Mouse (Mus musculus) ovary, postnatal 10 days (tissue): Measurements from ENCODE around the gene Pten.

Experiments used
- DNase-seq: peaks from one replicate; pipeline ENCODE4 v3.0.0; 2022; ENCODE audit warnings: low spot score

Pten gene

GRCm38 (mm10) chr19:32756900-32757725 lies at the start of gene Pten:
Pten (plus strand) TSS chr19:32757497.
- peak; percentile 96 for DNase-seq

DNA sequence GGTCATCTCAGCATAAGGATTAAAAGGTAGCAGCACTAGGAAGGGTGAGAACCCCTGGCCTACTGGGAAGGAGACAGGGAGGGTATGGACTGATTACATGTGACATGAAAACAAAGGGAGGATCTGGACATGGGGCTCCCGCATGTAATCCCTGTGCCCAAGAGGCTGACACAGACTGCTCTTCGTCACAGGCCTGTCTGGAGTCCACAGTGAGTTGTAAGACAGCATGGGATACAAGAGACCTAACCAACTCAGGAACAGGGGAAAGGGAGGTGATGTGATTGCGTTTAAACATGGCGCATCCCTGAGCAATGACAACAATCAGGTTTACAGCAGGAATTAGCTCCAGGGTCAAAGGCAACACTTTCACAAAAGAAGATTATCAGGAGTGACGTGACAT lies 48.3 kb upstream of the Pten start:
- no peak for DNase-seq

GRCm38 (mm10) chr19:32710288-32710687 lies 47.0 kb upstream of the Pten start:
- DNase-seq: no peak

DNA sequence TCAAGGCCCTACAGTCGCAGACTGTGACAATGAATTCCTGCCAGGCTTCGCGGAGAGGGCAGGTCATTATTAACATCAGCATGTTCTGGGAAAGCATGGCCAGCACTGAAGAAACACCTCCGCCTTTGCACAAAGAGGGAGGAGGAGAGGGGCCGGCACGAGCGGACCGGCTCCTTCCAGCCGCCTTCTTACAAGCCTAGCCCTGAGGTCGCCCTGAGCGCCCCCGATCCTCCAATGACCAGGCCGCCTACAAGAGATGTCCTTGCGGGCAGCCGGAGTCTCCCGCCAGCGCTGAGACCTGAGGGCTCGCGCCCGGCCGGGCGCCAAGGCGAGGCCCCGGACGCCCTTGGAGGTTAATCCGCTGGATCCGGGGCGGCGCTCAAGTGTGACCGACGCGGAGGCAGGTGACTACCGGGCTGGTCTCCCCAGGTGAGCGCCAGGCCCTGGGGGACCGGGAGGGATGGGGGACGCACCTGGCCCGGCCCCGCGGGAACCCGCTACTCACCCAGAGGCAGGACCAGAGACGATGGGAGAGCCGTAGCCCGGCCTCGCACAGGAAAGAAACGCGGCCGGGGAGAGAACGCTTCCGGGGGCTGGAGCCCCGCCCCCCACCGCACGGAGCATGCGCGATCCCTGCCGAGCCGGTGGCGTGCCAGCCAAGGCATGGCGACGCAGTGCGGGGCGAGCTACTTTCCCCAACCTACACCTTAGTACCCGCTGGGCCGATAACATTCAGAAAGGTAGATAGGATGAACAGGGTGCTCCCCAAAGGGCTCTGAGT lies 45.3 kb upstream of the Pten start:
- peak; percentile 90 for DNase-seq

- DNase-seq: no peak
Measured at GRCm38 (mm10) chr19:32712588-32713042, 44.7 kb upstream of the Pten start.

GRCm38 (mm10) chr19:32713471-32713870 lies 43.8 kb upstream of the Pten start:
- no peak for DNase-seq

DNA sequence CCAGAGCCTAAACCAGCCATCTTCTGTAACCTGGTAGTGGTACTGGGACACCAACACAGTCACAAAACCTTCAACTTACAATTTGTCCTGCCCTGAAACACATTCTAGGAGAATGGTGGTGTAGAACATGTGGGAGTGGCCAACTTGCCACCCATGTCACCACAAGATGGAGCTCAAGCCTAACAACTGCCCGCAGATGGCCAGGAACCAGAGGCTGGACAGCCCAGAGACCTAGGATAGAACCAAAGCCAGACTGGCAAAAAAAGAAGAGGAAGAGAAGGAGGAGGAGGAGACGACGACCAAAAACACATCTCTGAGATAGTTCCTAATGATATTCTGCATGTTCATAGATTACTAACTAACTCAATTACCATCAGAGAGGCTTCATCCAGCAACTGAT lies 42.1 kb upstream of the Pten start:
- peak; percentile 26 for DNase-seq

GRCm38 (mm10) chr19:32715681-32716080 lies 41.6 kb upstream of the Pten start:
- DNase-seq: no peak

DNA sequence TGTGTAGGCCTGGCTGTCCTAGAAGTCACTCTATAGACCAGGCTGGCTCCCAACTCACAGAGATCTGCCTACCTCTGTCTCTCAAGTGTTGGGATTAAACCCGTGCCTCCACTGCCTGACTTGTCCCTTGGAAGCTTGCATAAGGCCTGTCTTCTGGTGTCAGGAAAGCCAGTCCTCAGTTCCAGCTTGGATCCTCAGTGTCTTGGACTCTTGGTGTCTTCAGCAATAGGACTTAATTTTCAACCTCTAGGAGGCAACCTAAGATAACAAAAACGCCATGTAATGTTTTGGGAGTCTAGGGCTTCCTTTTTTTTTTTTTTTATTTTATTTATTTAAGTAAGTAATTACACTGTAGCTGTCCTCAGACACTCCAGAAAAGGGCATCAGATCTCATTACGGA lies 39.7 kb upstream of the Pten start:
- no peak for DNase-seq

DNA sequence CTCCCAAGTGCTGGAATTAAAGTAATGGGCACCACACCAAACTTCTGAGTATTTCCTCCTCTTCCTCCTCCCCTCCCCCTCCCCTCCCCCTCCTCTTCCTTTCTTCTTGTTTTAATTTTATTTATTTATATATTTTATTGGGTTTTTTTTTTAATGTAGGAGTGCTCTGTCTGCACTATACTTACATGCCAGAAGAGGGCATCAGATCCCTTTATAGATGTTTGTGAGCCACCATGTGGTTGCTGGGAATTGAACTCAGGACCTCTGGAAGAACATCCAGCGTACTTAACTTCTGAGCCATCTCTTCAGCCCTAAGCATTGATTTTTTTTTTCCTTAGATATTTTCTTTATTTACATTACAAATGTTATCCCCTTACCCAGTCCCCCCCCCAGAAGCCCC lies 37.0 kb upstream of the Pten start:
- no peak for DNase-seq

DNA sequence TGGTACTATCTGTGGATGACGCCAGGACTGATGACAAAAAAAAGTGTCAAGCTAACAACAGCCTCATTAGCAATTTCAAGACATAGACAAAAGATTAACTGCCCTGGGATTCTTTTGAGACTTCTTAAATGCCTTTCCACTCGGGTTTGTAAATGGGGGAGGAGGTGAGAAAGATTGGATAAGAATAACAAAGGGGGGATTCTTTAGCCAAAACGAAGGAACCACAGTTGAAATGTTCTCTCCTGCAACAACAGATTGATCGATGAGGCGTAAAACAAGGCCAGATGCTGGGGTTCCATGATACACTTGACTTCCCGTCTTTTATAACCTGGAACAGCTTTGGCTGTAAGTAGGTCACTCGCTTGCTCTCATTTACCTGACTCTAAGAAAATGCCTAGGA lies 33.5 kb upstream of the Pten start:
- DNase-seq: no peak

DNA sequence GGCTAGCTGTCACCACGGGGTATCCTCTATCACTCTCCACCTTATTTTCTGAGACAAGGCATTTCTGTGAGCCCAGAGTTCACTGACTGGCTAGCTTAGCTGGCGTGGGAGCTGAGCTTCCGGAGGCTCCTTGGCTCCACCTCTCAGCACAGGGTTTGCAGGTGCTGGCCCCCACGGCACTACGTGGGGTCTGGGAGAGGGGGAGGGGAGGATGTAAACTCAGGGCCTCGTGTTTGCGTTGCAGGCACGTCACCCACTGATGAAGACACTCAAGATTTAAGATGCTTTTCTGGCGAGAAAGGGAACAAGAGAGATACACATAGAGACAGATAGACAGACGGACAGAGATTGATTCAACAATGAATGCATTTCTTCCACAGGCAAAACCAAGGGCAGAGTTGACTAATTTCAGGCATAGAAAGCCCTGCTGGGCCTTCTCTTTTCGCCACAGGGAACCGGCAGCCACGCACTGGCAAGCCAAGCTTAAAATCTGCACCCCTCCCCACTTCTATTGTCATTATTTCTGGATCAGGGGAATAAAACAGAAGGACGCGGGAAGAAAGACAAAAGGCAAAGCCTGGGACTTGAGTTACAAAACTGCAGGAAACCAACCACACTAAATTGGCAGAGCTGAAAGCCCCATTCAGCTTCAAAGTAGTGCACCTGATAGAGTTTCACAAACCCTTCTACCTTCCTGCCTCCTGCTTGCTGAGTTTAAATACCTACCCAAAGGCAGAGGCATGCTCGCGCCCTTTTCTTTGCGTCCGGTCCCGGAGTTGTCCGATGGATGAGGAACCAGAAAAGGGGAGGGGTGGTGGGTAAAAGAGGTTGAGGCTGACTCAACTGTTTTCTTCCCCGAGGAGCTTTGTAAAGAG lies 30.6 kb upstream of the Pten start:
- DNase-seq: no peak

GRCm38 (mm10) chr19:32729785-32730184 lies 27.5 kb upstream of the Pten start:
- no peak for DNase-seq

DNA sequence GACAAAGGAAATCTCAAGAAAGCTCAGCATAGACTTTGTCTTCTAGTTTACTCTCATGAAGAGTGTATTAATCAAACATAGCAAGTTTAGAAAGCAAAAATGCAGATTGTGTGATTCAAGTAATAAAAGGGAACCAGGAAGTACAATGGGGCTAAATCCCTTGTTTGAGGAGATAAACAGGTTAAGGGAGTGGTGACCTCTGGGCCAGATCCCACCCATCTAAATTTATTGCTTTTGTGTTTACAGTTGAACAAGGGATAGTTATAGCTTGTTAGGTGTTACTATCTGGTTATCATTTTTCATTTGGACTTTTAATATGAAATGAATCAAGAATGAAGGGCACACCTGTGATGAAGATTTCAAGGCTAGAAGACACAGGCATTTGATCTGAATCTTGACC lies 24.4 kb upstream of the Pten start:
- no peak for DNase-seq

DNA sequence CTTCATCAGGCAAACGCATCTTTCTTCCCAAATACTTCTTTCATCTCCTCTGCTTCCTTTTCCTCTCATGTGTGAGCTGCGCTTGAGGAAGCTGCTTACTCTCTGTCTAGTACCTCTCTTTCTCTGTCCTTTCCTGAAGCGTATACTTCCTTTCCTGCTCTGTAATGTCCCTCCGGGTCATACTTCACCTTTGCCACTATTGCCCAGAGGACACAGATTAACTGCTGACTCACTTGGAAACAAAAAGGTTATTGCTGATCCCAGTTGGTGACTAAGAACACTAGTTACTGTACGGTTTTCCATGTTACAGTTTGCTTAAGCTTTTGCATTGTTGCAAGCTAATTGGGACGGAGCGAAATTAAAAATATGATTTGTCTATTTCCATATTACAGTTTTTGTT lies 19.5 kb upstream of the Pten start:
- DNase-seq: no peak

DNA sequence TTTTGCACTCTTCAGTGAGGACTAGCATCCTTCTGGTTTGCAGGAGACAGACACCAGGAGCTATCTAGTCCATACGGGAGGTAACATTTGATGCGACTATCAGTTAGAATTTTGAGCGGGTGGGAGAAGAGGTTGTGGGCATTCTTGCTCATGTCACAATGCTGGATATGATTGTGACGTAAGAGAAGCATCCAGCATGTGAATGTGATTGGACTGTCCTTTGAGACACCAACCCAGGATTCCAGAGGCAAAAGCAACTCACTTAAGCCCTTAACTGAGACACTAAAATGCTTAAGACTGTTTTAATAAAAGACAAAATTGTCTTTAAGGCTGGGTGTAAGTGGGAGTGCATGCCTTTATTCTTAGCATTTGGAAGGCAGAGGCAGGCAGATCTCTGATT lies 17.6 kb upstream of the Pten start, which contains the start of gene Atad1:
TSS of gene Atad1 (minus strand) at position 101 of the 400 bp plus-strand sequence.
- no peak for DNase-seq

DNA sequence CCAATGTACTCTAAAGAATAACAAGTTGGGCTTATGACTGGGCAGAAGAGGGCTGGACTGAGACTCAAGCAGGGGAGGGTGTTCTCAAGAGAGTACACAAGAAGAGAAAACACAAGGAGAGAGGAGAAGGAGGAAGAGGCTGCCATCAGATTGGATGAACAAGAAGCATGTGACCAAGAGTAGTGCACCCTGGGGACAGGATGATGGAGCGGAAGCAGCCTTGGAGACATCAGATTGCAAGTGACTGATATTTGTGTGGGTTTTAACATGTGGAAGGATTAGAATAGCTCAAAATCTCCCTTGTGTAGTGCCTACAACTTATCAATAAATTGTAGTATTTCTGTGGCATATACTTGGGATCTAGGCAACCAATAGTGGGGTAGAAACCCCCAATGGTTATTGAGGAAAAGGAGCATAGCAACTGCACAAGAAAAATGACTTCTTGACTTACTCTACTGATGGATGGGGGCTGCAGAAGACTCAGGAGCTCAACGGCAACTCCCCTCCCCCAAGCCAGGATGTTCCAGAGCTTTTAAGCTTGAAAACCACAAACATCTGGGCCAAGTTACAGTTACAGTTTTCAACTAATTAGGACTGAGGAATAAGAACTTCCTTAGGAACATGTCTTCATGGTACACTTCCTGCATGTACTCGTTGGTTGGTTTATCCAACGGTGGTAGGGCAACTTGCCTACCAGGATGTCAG lies 16.5 kb upstream of the Pten start:
- no peak for DNase-seq

- DNase-seq: no peak
Measured at GRCm38 (mm10) chr19:32749425-32749824, 7.9 kb upstream of the Pten start.

DNA sequence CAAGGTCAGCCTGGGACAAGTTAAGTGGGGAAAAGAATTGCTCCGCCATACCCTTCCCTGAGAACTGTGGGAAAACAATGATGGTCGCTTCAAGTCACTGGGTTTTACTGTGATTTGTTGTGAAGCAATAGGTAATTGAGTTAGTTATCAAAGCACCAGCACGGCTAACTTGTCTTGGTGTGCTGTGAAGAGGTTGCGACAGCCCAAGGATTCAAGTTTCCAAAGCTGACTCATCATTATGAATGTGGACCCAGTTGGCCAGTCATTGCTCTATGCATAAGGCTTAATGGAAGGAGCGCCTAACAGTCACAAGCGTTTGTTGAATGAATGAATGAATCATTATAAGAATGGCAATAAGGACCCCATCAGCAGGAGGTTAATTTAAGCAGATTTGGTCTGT lies 4.9 kb upstream of the Pten start:
- DNase-seq: no peak

DNA sequence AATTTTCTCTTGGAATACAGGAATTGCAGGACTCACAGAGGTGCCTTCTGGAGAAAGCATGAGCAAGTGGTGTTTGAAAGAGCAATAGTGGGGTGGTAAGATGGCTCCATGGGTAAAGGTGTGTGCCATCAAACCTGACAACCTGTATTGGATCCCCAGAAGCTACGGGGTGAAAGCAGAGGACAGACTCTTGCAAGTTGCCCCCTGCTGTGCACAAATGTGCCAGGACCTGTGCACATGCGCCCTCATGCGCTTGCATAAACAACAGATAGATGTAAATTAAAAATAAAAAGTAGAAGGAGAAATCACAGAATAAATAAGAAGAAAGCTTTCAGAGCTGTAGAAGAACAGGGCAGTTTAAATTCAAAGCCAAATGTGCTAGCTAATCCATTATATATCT lies 3.9 kb upstream of the Pten start:
- no peak for DNase-seq

- DNase-seq: no peak
Measured at GRCm38 (mm10) chr19:32754188-32755000, 2.9 kb upstream of the Pten start.
